Mouse (Mus musculus): ENCODE measurements around the gene Topors. TPM values are rescaled to one million over a fixed set of nuclear protein-coding genes. Genes with fewer than 3 reads are reported as not detected.

Topors gene
- polyA plus RNA-seq, 1 experiment: 1.5 TPM

DNA sequence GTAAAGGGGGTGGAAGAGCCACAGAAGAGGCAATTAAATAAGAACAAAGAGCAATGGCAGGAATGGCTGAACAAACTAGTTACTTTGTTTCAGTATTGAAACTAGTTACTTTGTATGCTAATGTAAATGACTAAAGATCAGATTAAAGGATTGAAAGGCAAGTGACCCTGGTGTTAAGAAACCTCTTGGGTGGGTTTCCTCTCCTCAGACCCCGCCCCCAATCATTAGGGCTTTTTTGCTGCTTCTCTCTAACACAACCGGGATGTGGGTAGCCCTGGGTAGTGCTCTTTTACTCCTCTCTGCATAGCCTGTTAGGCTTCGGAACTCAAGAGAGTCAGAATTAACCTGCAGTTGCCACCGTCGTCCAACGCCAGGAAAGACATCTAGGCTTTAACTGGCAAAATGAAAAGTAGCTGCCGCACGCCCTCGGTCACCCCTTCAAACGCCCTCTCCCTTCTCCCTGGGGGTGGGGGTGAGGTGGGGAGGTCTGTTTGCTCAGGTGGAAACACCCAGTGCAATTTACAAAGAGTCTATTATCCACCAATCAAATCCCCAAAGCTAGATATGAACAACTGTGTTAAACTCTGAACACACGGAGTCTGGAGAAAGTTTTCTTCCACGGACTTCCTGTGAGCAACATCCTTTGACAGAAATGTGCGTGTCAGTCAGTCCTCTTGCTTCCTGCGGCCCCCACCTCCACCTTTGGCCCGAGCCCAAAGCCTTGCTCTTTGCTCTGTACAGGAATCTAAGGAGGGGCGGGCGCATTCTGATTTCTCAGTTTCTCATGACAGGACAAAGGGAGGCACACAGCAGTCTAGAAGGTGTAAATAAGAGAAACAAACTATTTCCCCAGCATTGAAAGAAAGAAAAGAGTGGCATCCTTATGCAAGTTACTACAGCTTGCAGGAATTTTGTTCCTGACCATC lies 30.9 kb downstream of the Topors start:
- under 1% methylated on average over 17 of the region's 17 CpGs for WGBS
- peak; percentile 10; the same call in 1 of the 2 replicates for TF ChIP-seq CTCF (IDR thresholded peaks at IDR 0.05; ENCODE audit: extremely low read depth, insufficient read length, insufficient replicate concordance, low read depth, low read length)
- TF ChIP-seq POLR2A (IDR thresholded peaks at IDR 0.05; ENCODE audit: low read depth, low read length): 0 out of 2 replicates have a peak, but pooled peaks have one; percentile 35
- H3K27ac ChIP-seq (ENCODE audit: insufficient read depth, low read depth, low read length): peak overlapping the region; percentile 85
- H3K27me3 ChIP-seq (ENCODE audit: control insufficient read depth, insufficient read depth, low read length): no peaks in the 10 kb centered on the region
- peaks cover 15% of the 10 kb centered on the region for H3K36me3 ChIP-seq (ENCODE audit: control insufficient read depth, insufficient read depth, low read length)
- peaks cover 5% of the 10 kb centered on the region; the same call in 1 of the 2 replicates for H3K4me1 ChIP-seq (ENCODE audit: control insufficient read depth, insufficient read depth, insufficient read length, low read length)
- peak overlapping the region; percentile 78 for H3K4me3 ChIP-seq (ENCODE audit: low read depth, low read length)

DNA sequence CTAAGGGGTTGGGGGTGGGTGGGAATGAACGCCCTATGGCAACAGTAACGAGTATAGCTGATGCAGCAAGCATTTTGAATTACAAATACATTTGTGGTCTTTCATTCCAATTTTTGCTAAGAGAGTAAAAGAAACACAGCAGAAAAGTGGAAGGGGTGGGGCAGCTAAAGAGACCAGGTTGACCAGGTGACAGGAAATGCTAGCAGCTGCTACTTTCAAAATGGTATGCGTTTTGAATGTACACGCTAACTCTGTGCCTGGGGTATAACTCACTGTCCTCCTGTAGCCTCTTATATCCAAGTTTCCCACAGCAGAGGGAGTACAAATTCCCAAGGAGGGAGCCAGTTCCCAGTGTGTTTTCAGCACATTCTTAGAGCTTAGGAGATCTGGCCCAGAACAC lies 32.8 kb downstream of the Topors start:
- 76% methylated on average over 4 of the region's 4 CpGs for WGBS
- no peaks in the 10 kb centered on the region for H3K27me3 ChIP-seq (ENCODE audit: control insufficient read depth, insufficient read depth, low read length)

DNA sequence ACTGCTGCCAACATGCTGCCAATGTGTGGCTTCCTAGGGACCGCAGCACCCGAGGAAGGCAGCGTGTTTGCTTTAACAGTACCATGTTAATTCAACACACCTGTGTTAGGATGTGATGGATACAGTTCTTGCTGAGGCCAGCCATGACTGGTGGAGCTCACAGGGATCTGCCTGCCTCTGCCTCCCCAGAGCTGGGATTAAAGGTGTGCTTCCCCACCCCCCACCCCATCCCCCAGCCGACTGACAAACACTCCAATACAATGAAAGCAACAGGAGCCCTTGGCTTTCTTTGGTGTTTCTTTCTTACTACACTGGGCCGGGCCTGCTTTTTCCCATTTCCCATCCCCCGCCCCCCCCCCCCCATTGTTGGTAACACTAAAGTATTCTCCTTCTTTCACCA lies 35.4 kb downstream of the Topors start:
- Histone ChIP-seq H3K27me3 (ENCODE audit: control insufficient read depth, insufficient read depth, low read length) (no peaks in the 10 kb centered on the region), H3K36me3 (ENCODE audit: control insufficient read depth, insufficient read depth, low read length) (peaks cover 27% of the 10 kb centered on the region), H3K4me3 (ENCODE audit: low read depth, low read length) (no peak overlapping the region), H3K27ac (ENCODE audit: insufficient read depth, low read depth, low read length) (no peak overlapping the region), H3K4me1 (ENCODE audit: control insufficient read depth, insufficient read depth, insufficient read length, low read length) (no peaks in the 10 kb centered on the region)
- TF ChIP-seq CTCF (IDR thresholded peaks at IDR 0.05; ENCODE audit: extremely low read depth, insufficient read length, insufficient replicate concordance, low read depth, low read length): no peak
- no peak for TF ChIP-seq POLR2A (IDR thresholded peaks at IDR 0.05; ENCODE audit: low read depth, low read length)
- 83% methylated on average over 6 of the region's 6 CpGs for WGBS

More for the DNA sequence above, 32.8 kb downstream of the Topors start:
- Histone ChIP-seq H3K4me3 (ENCODE audit: low read depth, low read length) (no peak overlapping the region), H3K36me3 (ENCODE audit: control insufficient read depth, insufficient read depth, low read length) (peaks cover 23% of the 10 kb centered on the region), H3K27ac (ENCODE audit: insufficient read depth, low read depth, low read length) (peak overlapping the region; percentile 15; the same call in 1 of the 2 replicates), H3K4me1 (ENCODE audit: control insufficient read depth, insufficient read depth, insufficient read length, low read length) (peaks cover 5% of the 10 kb centered on the region; the same call in 1 of the 2 replicates)
- no peak for TF ChIP-seq POLR2A (IDR thresholded peaks at IDR 0.05; ENCODE audit: low read depth, low read length)
- no peak for TF ChIP-seq CTCF (IDR thresholded peaks at IDR 0.05; ENCODE audit: extremely low read depth, insufficient read length, insufficient replicate concordance, low read depth, low read length)

- H3K4me1 ChIP-seq (ENCODE audit: control insufficient read depth, insufficient read depth, insufficient read length, low read length): no peaks in the 10 kb centered on the region
- no peak overlapping the region for H3K4me3 ChIP-seq (ENCODE audit: low read depth, low read length)
- H3K36me3 ChIP-seq (ENCODE audit: control insufficient read depth, insufficient read depth, low read length): peaks cover 31% of the 10 kb centered on the region
- TF ChIP-seq POLR2A (IDR thresholded peaks at IDR 0.05; ENCODE audit: low read depth, low read length) (no peak), CTCF (IDR thresholded peaks at IDR 0.05; ENCODE audit: extremely low read depth, insufficient read length, insufficient replicate concordance, low read depth, low read length) (no peak)
- 90% methylated on average over 7 of the region's 7 CpGs for WGBS
- no peak overlapping the region for H3K27ac ChIP-seq (ENCODE audit: insufficient read depth, low read depth, low read length)
- H3K27me3 ChIP-seq (ENCODE audit: control insufficient read depth, insufficient read depth, low read length): no peaks in the 10 kb centered on the region
Measured at GRCm38 (mm10) chr4:40233062-40233664, 36.5 kb downstream of the Topors start.

DNA sequence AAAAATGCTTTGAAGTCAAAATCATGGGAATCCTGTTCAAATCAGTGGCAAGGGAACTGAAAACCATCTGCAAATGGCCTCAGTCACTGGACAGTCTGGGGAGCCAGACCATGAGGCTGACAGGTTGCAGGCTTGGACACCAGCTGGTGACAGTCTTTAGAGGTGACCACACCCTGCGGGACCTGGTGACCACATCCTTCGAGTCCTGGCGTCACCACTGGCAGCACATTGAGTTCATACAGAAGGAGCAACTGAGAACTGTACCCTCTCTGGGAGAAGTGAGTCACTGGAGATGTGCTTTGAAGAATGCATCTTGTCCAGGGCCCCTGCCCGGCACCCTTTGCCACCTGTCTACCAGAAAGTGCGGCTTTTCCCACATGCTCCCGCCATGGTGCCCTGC lies 39.9 kb downstream of the Topors start:
- whole genome bisulfite sequencing: 90% methylated on average over 6 of the region's 6 CpGs
- TF ChIP-seq CTCF (IDR thresholded peaks at IDR 0.05; ENCODE audit: extremely low read depth, insufficient read length, insufficient replicate concordance, low read depth, low read length) (no peak), POLR2A (IDR thresholded peaks at IDR 0.05; ENCODE audit: low read depth, low read length) (no peak)
- no peak overlapping the region for H3K4me3 ChIP-seq (ENCODE audit: low read depth, low read length)
- H3K36me3 ChIP-seq (ENCODE audit: control insufficient read depth, insufficient read depth, low read length): peaks cover 46% of the 10 kb centered on the region
- H3K27ac ChIP-seq (ENCODE audit: insufficient read depth, low read depth, low read length): no peak overlapping the region
- H3K27me3 ChIP-seq (ENCODE audit: control insufficient read depth, insufficient read depth, low read length): no peaks in the 10 kb centered on the region
- H3K4me1 ChIP-seq (ENCODE audit: control insufficient read depth, insufficient read depth, insufficient read length, low read length): no peaks in the 10 kb centered on the region

- 72% methylated on average over 7 of the region's 7 CpGs for WGBS
- TF ChIP-seq CTCF (IDR thresholded peaks at IDR 0.05; ENCODE audit: extremely low read depth, insufficient read length, insufficient replicate concordance, low read depth, low read length) (no peak), POLR2A (IDR thresholded peaks at IDR 0.05; ENCODE audit: low read depth, low read length) (no peak)
- Histone ChIP-seq H3K4me3 (ENCODE audit: low read depth, low read length) (no peak overlapping the region), H3K36me3 (ENCODE audit: control insufficient read depth, insufficient read depth, low read length) (peaks cover 47% of the 10 kb centered on the region), H3K27ac (ENCODE audit: insufficient read depth, low read depth, low read length) (no peak overlapping the region), H3K27me3 (ENCODE audit: control insufficient read depth, insufficient read depth, low read length) (no peaks in the 10 kb centered on the region), H3K4me1 (ENCODE audit: control insufficient read depth, insufficient read depth, insufficient read length, low read length) (no peaks in the 10 kb centered on the region)
Measured at GRCm38 (mm10) chr4:40227886-40228285, 41.8 kb downstream of the Topors start.

DNA sequence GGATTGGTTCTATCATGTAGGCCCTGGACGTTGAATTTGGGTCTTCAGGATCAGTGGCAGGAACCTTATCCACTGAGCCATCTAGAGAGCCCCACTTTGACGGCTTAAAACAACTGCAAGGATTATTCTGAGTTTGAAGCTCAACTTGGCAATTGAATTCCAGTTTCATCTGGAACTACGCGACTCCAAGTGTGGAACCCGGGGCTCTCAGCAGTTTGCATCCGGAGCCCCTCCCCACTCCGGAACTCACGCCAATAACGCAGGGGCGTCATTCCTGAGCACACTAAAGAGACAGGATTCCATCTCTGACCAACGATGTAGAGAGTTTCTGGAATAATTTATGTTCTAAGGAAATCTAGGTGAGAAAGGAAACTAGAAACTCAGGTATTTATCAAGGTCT lies 42.5 kb downstream of the Topors start:
- H3K27me3 ChIP-seq (ENCODE audit: control insufficient read depth, insufficient read depth, low read length): no peaks in the 10 kb centered on the region
- TF ChIP-seq POLR2A (IDR thresholded peaks at IDR 0.05; ENCODE audit: low read depth, low read length): no peak
- TF ChIP-seq CTCF (IDR thresholded peaks at IDR 0.05; ENCODE audit: extremely low read depth, insufficient read length, insufficient replicate concordance, low read depth, low read length): no peak
- H3K27ac ChIP-seq (ENCODE audit: insufficient read depth, low read depth, low read length): no peak overlapping the region
- WGBS: 85% methylated on average over 11 of the region's 11 CpGs
- no peaks in the 10 kb centered on the region for H3K4me1 ChIP-seq (ENCODE audit: control insufficient read depth, insufficient read depth, insufficient read length, low read length)
- H3K4me3 ChIP-seq (ENCODE audit: low read depth, low read length): no peak overlapping the region
- H3K36me3 ChIP-seq (ENCODE audit: control insufficient read depth, insufficient read depth, low read length): peaks cover 49% of the 10 kb centered on the region
